Mouse (Mus musculus) right cerebral cortex, adult 2 months (tissue): ENCODE results near the gene Rcc1.
A peak's percentile ranks its signal among the peaks of the same experiment; 100 is the strongest.

Source experiments
- DNase-seq, 2 experiments: peaks; one replicate each; pipeline ENCODE4 v3.0.0; 2021 to 2022; ENCODE audit warnings: low spot score in 2 of 2

Gene Rcc1

GRCm38 (mm10) chr4:132356170-132356569 lies 2.8 kb upstream of the Rcc1 start:
- peak; percentile 15 to 18 for DNase-seq

DNA sequence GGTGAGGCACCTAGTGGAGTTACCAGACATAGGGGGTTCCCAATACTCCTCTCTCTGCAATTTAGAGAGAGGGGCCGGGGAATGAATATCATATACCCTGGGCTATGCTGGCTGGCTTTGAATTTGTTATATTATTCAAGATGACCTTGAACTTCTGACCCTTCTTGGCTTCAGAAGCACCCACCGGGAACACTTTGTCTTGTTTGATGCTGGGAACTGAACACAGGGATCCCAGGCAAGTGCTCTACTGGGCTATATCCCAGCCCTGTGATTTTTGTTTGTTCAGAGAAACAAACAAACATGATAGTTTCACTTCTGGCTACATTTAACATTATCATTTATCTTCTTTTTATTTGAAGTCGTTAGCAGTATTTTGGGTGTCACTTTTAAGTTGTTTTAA lies 2.0 kb upstream of the Rcc1 start:
- no peak for DNase-seq

DNA sequence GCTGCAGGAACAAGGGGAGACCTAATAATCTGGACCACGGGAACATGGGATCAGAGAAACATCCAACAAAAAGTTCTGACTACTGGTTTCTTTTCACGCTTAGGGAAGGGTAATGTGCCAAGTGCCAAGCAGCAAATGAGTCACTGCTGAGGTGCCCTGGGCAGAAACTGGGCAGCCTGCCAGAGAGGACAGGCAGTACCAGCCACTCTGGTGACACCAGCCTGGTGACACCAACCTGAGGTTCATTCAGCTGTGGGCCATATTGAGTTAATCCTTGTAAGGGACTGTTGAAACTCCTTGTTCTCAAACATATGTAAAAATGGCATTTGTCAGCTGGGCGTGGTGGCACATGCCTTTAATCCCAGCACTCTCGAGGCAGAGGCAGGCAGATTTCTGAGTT lies 1.2 kb upstream of the Rcc1 start:
- no peak for DNase-seq

- DNase-seq, result peak; percentile 15 to 22
Observed at GRCm38 (mm10) chr4:132352739-132353138, 666 bp downstream of the Rcc1 start.

- no peak for DNase-seq
Observed at GRCm38 (mm10) chr4:132351401-132351800, 2.0 kb downstream of the Rcc1 start.

DNA sequence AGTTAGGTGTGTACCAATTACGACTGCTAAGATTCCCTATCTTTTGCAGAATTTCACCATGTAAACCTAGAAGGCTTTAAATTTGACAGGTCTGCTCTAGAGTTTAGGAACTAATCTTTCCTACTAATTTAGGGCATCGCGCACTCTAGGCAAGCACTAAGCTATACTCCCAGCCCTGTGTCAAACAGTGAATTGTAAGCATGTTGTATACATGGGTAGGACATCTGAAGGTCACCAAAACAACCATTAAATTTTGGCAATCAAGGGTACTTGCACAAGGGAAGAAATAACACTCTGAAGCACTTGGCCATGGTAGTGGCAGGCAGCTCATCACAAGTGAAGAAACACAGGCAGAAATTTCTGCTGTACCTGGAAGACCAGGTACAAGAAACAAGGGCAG lies 2.6 kb downstream of the Rcc1 start:
- DNase-seq, result no peak

- DNase-seq, result no peak
Observed at GRCm38 (mm10) chr4:132350123-132350740, 3.2 kb downstream of the Rcc1 start.

DNA sequence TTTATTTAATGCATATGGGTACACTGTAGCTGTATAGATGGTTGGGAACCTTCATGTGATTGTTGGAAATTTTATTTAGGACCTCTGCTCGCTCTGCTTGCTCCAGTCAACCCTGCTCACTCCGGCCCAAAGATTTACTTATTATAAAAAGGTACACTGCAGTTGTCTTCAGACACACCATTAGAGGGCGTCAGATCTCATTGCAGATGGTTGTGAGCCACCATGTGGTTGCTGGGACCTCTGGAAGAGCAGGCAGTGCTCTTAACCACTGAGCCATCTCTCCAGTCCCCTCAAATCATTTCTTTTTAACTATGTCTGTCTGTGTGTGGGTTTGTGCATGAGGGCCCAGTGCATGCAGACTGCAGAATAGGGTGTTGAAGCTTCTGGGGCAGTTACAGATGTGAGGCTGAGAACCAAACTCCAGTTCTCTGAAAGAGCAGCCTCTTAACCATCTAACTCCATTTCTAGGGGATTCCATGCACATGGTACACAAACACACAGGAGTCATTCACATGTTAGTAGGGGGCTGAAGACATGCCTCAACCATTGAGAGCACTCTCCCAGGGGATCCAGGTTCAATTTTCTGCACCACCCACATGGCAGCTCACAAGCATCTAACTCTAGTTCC lies 3.8 kb downstream of the Rcc1 start:
- no peak for DNase-seq

- DNase-seq, result no peak
Observed at GRCm38 (mm10) chr4:132346661-132347060, 6.7 kb downstream of the Rcc1 start.

DNA sequence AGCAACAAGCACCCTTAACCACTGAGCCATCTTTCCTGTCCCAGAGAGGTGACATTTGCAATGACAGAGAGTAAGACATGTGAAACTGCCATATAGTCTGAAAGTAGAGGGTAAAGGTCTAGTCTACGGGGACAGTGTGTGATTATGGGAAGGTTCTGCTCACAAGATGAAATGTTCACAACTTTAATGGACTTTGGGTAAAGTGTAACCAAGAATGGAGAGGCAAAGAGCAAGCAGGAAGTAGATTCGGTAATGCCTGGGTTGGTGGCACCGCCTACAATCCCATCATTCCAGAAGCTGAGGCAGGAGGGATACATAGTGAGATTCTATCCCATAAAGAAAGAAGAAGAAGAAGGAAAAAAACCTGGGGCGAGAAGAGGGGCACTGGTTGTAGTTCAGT lies 7.1 kb downstream of the Rcc1 start:
- DNase-seq, result no peak

- DNase-seq, result no peak
Observed at GRCm38 (mm10) chr4:132345843-132346212, 7.6 kb downstream of the Rcc1 start.

GRCm38 (mm10) chr4:132345135-132345842 lies 8.1 kb downstream of the Rcc1 start:
- peak; percentile 96 to 97 for DNase-seq

GRCm38 (mm10) chr4:132344403-132345134 lies 8.8 kb downstream of the Rcc1 start:
- DNase-seq, result peak; percentile 16 to 20

- DNase-seq, result no peak
Observed at GRCm38 (mm10) chr4:132341451-132341850, 12.0 kb downstream of the Rcc1 start.

DNA sequence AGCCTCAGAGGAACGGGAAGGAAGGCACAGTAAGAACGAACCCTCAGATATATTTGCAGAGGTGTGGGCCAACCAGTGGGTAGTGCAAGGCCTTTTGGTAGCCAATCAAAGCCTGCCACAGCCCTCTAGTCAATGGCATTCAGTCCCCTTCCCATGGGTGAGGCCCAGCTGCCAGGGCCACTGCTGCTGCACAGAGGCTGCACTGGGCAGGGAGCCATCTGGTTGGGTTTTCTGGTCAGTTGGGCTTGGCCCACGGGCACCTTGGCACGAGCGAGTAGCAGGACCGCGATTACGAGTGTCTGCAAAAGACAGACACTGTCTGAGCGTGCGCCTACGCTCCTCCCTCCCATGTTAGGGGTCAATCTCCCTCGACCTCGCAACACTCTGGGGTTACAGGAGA lies 14.5 kb downstream of the Rcc1 start:
- peak; percentile 10 to 18 for DNase-seq

- DNase-seq, result no peak
Observed at GRCm38 (mm10) chr4:132332880-132333279, 20.5 kb downstream of the Rcc1 start.

DNA sequence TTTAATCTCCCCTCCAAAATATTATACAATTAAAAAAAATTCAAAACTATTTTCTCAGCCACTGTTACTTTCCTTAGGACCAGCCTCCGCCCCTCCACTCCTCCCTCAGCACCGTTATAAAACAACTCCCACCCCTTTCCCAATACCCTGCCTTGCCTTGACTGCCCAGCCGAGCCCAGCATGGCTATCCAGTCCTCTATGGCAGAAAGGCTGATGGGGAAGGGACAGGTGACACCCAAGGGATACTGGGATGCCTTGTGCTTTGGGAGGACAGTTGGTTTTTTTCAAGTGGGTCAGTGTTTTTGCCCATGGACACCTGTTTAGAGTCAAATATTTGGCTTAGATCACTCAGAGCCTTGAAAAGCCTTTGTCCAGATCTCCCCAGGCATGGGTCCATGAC lies 21.4 kb downstream of the Rcc1 start:
- DNase-seq, result no peak

- no peak for DNase-seq
Observed at GRCm38 (mm10) chr4:132329835-132330354, 23.5 kb downstream of the Rcc1 start.

GRCm38 (mm10) chr4:132329115-132329834 lies 24.1 kb downstream of the Rcc1 start, which contains the start of gene Trnau1ap:
TSS of gene Trnau1ap (minus strand) at chr4:132329538.
- DNase-seq, result peak; percentile 75 to 79

DNA sequence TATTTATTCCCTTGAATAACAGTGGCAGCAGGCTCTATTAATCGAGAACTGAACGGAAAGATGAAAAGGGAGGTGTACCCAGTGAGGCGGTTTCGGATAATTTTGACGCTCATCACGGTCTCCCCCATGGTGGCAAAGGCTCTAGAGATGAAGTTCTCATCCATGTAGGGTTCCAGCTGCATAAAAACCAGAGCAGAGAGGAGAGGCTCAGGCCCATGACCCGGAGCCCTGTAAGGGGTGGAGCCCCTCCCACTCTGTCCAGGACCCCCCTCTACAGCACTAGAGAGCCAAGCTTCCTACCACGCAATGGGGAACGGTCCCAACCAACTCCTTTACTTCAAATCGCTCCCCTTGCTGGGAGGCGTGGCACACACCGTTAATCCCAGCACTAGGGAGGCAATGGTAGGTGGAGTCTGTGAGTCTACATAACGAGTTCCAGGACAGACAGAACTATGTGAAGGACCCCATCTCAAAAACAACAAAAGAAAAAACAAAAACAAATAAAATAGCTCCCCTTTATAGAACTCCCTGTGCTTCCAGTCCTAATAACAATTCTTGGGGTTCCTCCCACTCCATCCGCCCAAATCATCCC lies 24.9 kb downstream of the Rcc1 start:
- no peak for DNase-seq

DNA sequence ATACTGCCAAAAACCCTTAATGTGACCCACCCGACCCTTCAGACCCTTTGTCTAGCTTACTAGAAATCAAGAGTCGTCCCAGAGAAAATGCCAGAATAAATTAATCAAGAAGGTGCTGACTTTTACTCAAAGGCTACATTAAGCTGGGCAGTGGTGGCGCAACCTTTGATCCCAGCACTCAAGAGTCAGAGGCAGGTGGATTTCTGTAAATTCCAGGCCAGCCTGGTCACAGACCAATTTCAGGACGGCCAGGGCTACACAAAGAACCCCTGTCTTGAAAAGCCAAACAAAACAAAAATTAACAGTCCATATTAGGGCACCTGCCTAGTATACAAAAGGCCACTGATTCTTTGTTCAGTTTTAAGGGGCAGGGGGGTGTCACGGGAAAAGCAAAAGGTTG lies 26.9 kb downstream of the Rcc1 start:
- DNase-seq, result no peak
